Mouse (Mus musculus) ES-Bruce4 (cell line): ENCODE measurements around the gene Pinlyp. TPM values are rescaled to one million over a fixed set of nuclear protein-coding genes. Genes with fewer than 3 reads are reported as not detected.

Experiments used
- H3K27ac ChIP-seq: 2 replicates; pipeline ENCODE4 v1.5.1; 2012; ENCODE audit warnings: low read length, inconsistent platforms; ENCODE audit not compliant: insufficient read depth
- H3K27me3 ChIP-seq: 2 replicates; pipeline ENCODE4 v1.6.1; 2012; ENCODE audit warnings: mild to moderate bottlenecking, low read length, inconsistent platforms; ENCODE audit not compliant: control insufficient read depth, poor library complexity, insufficient read depth, severe bottlenecking
- H3K36me3 ChIP-seq: 2 replicates; pipeline ENCODE4 v1.6.1; 2012; ENCODE audit warnings: inconsistent platforms, mild to moderate bottlenecking, low read length, moderate library complexity; ENCODE audit not compliant: control insufficient read depth, poor library complexity, insufficient read depth, severe bottlenecking
- H3K4me1 ChIP-seq: one replicate; pipeline ENCODE4 v1.8.1; 2011; ENCODE audit warnings: low read length; ENCODE audit not compliant: control insufficient read depth, insufficient read depth
- H3K4me3 ChIP-seq: 2 replicates; pipeline ENCODE4 v1.5.1; 2011; ENCODE audit warnings: low read depth, mild to moderate bottlenecking, low read length
- H3K9ac ChIP-seq: 2 replicates; pipeline ENCODE4 v1.6.1; 2012; ENCODE audit warnings: low read depth, mild to moderate bottlenecking, inconsistent platforms; ENCODE audit not compliant: poor library complexity, severe bottlenecking
- H3K9me3 ChIP-seq: replicated peaks from 2 replicates; pipeline ENCODE4 v1.6.1; 2012; ENCODE audit warnings: mild to moderate bottlenecking, low read length, inconsistent platforms; ENCODE audit not compliant: control insufficient read depth, poor library complexity, insufficient read depth, severe bottlenecking
- CTCF ChIP-seq: IDR thresholded peaks from one replicate; pipeline ENCODE4 v1.8.1; 2011; ENCODE audit warnings: low read depth, low read length
- EP300 ChIP-seq: IDR thresholded peaks from 2 replicates; pipeline ENCODE4 v1.6.1; 2011; ENCODE audit warnings: low read depth, low read length; ENCODE audit not compliant: insufficient read depth
- POLR2A ChIP-seq: IDR thresholded peaks from one replicate; pipeline ENCODE4 v1.8.1; 2011; ENCODE audit warnings: low read length; ENCODE audit not compliant: insufficient read depth
- polyA plus RNA-seq: library from polyadenylated mRNA; stranded (reverse); fragments of >200 nt; gene quantifications from 2 replicates; pipeline ENCODE4 v1.2.4, GENCODE M21; 2011; ENCODE audit warnings: low read depth; ENCODE audit not compliant: missing spikeins, insufficient read depth, insufficient read length

Gene Pinlyp
- 1.1 TPM in 1 of 2 replicates, not detected in the other for polyA plus RNA-seq

- Histone ChIP-seq H3K36me3 (peaks cover 5% of the 10 kb centered on the region; the same call in 1 of the 2 replicates), H3K27me3 (no peaks in the 10 kb centered on the region), H3K27ac (peak within 1 kb of the TSS; percentile 85), H3K9ac (peak within 1 kb of the TSS; percentile 78), H3K4me1 (no peaks in the 10 kb centered on the region), H3K4me3 (peak within 1 kb of the TSS; percentile 92), H3K9me3 (no peaks in the 10 kb centered on the region)
- no peak for TF ChIP-seq POLR2A
- no peak for TF ChIP-seq EP300
- no peak for TF ChIP-seq CTCF
Observed at GRCm38 (mm10) chr7:24546068-24546614, at the start of gene Pinlyp, which contains the start of gene Xrcc1. Pinlyp (minus strand) TSS chr7:24546118. Xrcc1 (plus strand) TSS chr7:24546289.

GRCm38 (mm10) chr7:24595464-24595863 lies 49.5 kb upstream of the Pinlyp start:
- Histone ChIP-seq H3K9ac (no peak overlapping the region), H3K4me3 (no peak overlapping the region), H3K9me3 (no peaks in the 10 kb centered on the region), H3K27ac (no peak overlapping the region), H3K4me1 (peaks cover 4% of the 10 kb centered on the region), H3K36me3 (no peaks in the 10 kb centered on the region), H3K27me3 (no peaks in the 10 kb centered on the region; the same call in 1 of the 2 replicates)
- no peak for TF ChIP-seq POLR2A
- TF ChIP-seq EP300 = no peak
- no peak for TF ChIP-seq CTCF

- no peaks in the 10 kb centered on the region for H3K9me3 ChIP-seq
- peak overlapping the region; percentile 88 for H3K4me3 ChIP-seq
- H3K36me3 ChIP-seq = no peaks in the 10 kb centered on the region
- no peak overlapping the region for H3K27ac ChIP-seq
- TF ChIP-seq CTCF (no peak), POLR2A (no peak), EP300 (no peak)
- H3K27me3 ChIP-seq = no peaks in the 10 kb centered on the region; the same call in 1 of the 2 replicates
- peaks cover 3% of the 10 kb centered on the region for H3K4me1 ChIP-seq
- peak overlapping the region; percentile 86 for H3K9ac ChIP-seq
Observed at GRCm38 (mm10) chr7:24594309-24594803, 48.4 kb upstream of the Pinlyp start.

- TF ChIP-seq POLR2A (peak; percentile 47), EP300 (no peak)
- peak overlapping the region; percentile 88 for H3K4me3 ChIP-seq
- H3K9ac ChIP-seq = peak overlapping the region; percentile 86
- no peaks in the 10 kb centered on the region for H3K36me3 ChIP-seq
- no peaks in the 10 kb centered on the region; the same call in 1 of the 2 replicates for H3K27me3 ChIP-seq
- no peaks in the 10 kb centered on the region for H3K9me3 ChIP-seq
- H3K27ac ChIP-seq = no peak overlapping the region
- peaks cover 3% of the 10 kb centered on the region for H3K4me1 ChIP-seq
Observed at GRCm38 (mm10) chr7:24593621-24594308, 47.8 kb upstream of the Pinlyp start.

GRCm38 (mm10) chr7:24592781-24593180 lies 46.9 kb upstream of the Pinlyp start:
- Histone ChIP-seq H3K27ac (no peak overlapping the region), H3K27me3 (no peaks in the 10 kb centered on the region; the same call in 1 of the 2 replicates), H3K9me3 (no peaks in the 10 kb centered on the region), H3K9ac (no peak overlapping the region), H3K4me3 (no peak overlapping the region), H3K4me1 (peaks cover 4% of the 10 kb centered on the region), H3K36me3 (no peaks in the 10 kb centered on the region)
- TF ChIP-seq EP300 = no peak
- TF ChIP-seq CTCF = no peak
- no peak for TF ChIP-seq POLR2A

- Histone ChIP-seq H3K36me3 (no peaks in the 10 kb centered on the region), H3K9ac (no peak overlapping the region), H3K9me3 (no peaks in the 10 kb centered on the region), H3K4me1 (peaks cover 4% of the 10 kb centered on the region), H3K4me3 (no peak overlapping the region), H3K27ac (no peak overlapping the region), H3K27me3 (no peaks in the 10 kb centered on the region; the same call in 1 of the 2 replicates)
- TF ChIP-seq CTCF (no peak), POLR2A (no peak), EP300 (no peak)
Observed at GRCm38 (mm10) chr7:24592163-24592562, 46.2 kb upstream of the Pinlyp start.
